Mouse (Mus musculus) c-Kit-positive CD71-negative TER-119-negative erythroid progenitor cells, embryonic 14.5 days (primary cell): ENCODE data around the gene Nccrp1.

Experiments
- DNase-seq: peaks from one replicate; pipeline ENCODE4 v3.0.0-alpha.2; 2013; ENCODE audit warnings: low read depth

Nccrp1 gene

GRCm38 (mm10) chr7:28547154-28547553 is at the start of gene Nccrp1:
Gene Nccrp1, minus strand, starts transcription at chr7:28547254.
- no peak for DNase-seq

GRCm38 (mm10) chr7:28595751-28596435 is 48.8 kb upstream of the Nccrp1 start:
- no peak for DNase-seq

GRCm38 (mm10) chr7:28593206-28594111 is 46.4 kb upstream of the Nccrp1 start:
- no peak for DNase-seq

- DNase-seq: no peak
Observed at GRCm38 (mm10) chr7:28591862-28592261, 44.8 kb upstream of the Nccrp1 start.

- no peak for DNase-seq
Observed at GRCm38 (mm10) chr7:28587644-28588043, 40.6 kb upstream of the Nccrp1 start.

- no peak for DNase-seq
Observed at GRCm38 (mm10) chr7:28586663-28587411, 39.8 kb upstream of the Nccrp1 start.

GRCm38 (mm10) chr7:28585001-28585400 is 37.9 kb upstream of the Nccrp1 start:
- no peak for DNase-seq

GRCm38 (mm10) chr7:28584468-28584867 is 37.4 kb upstream of the Nccrp1 start:
- no peak for DNase-seq

- DNase-seq: no peak
Observed at GRCm38 (mm10) chr7:28583570-28584344, 36.7 kb upstream of the Nccrp1 start.

- no peak for DNase-seq
Observed at GRCm38 (mm10) chr7:28582841-28583240, 35.8 kb upstream of the Nccrp1 start.

- DNase-seq: no peak
Observed at GRCm38 (mm10) chr7:28581721-28582120, 34.7 kb upstream of the Nccrp1 start.

- DNase-seq: no peak
Observed at GRCm38 (mm10) chr7:28579826-28580225, 32.8 kb upstream of the Nccrp1 start.

- no peak for DNase-seq
Observed at GRCm38 (mm10) chr7:28578543-28579053, 31.5 kb upstream of the Nccrp1 start.

GRCm38 (mm10) chr7:28577826-28578542 is 30.9 kb upstream of the Nccrp1 start:
- no peak for DNase-seq

- DNase-seq: no peak
Observed at GRCm38 (mm10) chr7:28576271-28576914, 29.3 kb upstream of the Nccrp1 start.

- DNase-seq: no peak
Observed at GRCm38 (mm10) chr7:28575597-28575996, 28.5 kb upstream of the Nccrp1 start.

GRCm38 (mm10) chr7:28573236-28573635 is 26.2 kb upstream of the Nccrp1 start:
- DNase-seq: no peak

- DNase-seq: no peak
Observed at GRCm38 (mm10) chr7:28572689-28573088, 25.6 kb upstream of the Nccrp1 start.

- DNase-seq: no peak
Observed at GRCm38 (mm10) chr7:28570982-28571682, 24.1 kb upstream of the Nccrp1 start.
